Mouse (Mus musculus) olfactory bulb, adult 2 months (tissue): ENCODE measurements around the gene Cox7a2.

Experiments
- CTCF ChIP-seq: fragments of 200-500 bp; IDR thresholded peaks from 2 replicates; pipeline ENCODE4 v1.5.1; 2012; ENCODE audit warnings: low read depth, mild to moderate bottlenecking, low read length, moderate library complexity; ENCODE audit not compliant: insufficient read depth
- POLR2A ChIP-seq: fragments of 200-500 bp; IDR thresholded peaks from 2 replicates; pipeline ENCODE4 v1.6.1; 2012; ENCODE audit warnings: mild to moderate bottlenecking, low read depth, low read length, moderate library complexity; ENCODE audit not compliant: insufficient read depth

DNA sequence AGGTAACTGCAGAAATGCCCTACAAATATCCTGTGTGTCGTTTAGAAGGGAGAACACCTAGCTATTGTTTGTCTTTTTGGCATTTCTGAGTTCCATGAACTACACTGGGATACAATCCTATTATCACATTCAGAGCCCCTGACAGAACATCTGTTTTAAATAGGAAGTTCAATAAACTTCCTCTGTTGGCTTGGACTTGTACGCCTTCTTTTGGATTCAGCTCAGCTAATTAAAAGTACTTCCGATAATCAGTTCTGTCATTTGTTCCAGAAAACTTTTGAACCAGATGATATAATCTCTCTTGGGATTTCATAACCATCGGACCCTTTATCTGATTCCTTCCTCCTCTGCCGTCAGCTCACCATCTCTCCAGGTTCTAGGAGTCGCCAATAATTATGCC lies 49.7 kb upstream of the Cox7a2 start:
- TF ChIP-seq CTCF = no peak
- no peak for TF ChIP-seq POLR2A
